Mouse (Mus musculus) heart, embryonic 16.5 days (tissue): ENCODE measurements around the gene Brd4. TPM values are rescaled to one million over a fixed set of nuclear protein-coding genes. Genes with fewer than 3 reads are reported as not detected.
"Not testable (repeated sequence)": the region's sequence is repeated elsewhere in the genome, so short reads cannot be mapped to it uniquely, and the experiment has no call there.

ENCODE experiments used
- ATAC-seq: fragments of 200-750 bp; cut with Nextera tagmentation; replicated peaks from 2 replicates; pipeline ENCODE4 v1.8.0; 2017; ENCODE audit warnings: moderate number of reproducible peaks; ENCODE audit not compliant: insufficient read depth, low FRiP score; ENCODE audit errors: extremely low read depth
- H3K27ac ChIP-seq: fragments of 300-500 bp; sonication (generic); 2 replicates; pipeline ENCODE4 v1.5.1; 2014; ENCODE audit warnings: mild to moderate bottlenecking, low read length, control low read depth, moderate library complexity
- H3K27me3 ChIP-seq: fragments of 300-500 bp; sonication (generic); 2 replicates; pipeline ENCODE4 v1.6.1; 2014; ENCODE audit warnings: low read length, mixed read lengths; ENCODE audit not compliant: control insufficient read depth, insufficient read depth
- H3K36me3 ChIP-seq: fragments of 300-500 bp; sonication (generic); 2 replicates; pipeline ENCODE4 v1.6.1; 2014; ENCODE audit not compliant: control insufficient read depth, insufficient read depth
- H3K4me1 ChIP-seq: fragments of 300-500 bp; sonication (generic); 2 replicates; pipeline ENCODE4 v1.6.1; 2014; ENCODE audit warnings: low read length, mixed read lengths; ENCODE audit not compliant: control insufficient read depth, insufficient read depth
- H3K4me2 ChIP-seq: fragments of 300-500 bp; sonication (generic); 2 replicates; pipeline ENCODE4 v1.6.1; 2014; ENCODE audit warnings: low read depth, mild to moderate bottlenecking, control low read depth, low read length
- H3K4me3 ChIP-seq: fragments of 300-500 bp; sonication (generic); 2 replicates; pipeline ENCODE4 v1.5.1; 2014; ENCODE audit warnings: mild to moderate bottlenecking, control low read depth, low read length
- H3K9ac ChIP-seq: fragments of 300-500 bp; sonication (generic); 2 replicates; pipeline ENCODE4 v1.6.1; 2014; ENCODE audit warnings: low read length, control low read depth
- H3K9me3 ChIP-seq: fragments of 300-500 bp; sonication (generic); replicated peaks from 2 replicates; pipeline ENCODE4 v1.6.1; 2016; ENCODE audit warnings: low read length; ENCODE audit not compliant: control insufficient read depth
- WGBS: fragments of 180-500 bp; shearing (Covaris S2); extraction: QIAGEN DNeasy Blood & Tissue Kit; methylation state at CpG from one replicate; pipeline ENCODE4 v1.1.7; 2014; 5-methylcytosine and 5-hydroxymethylcytosine counted together
- polyA plus RNA-seq: library from polyadenylated mRNA; unstranded; fragments of >200 nt; fragmentation: Nextera tagmentation; extraction: Ambion mirVana; gene quantifications from 2 replicates; pipeline ENCODE4 v1.2.1, GENCODE M21; 2015

Gene Brd4
- polyA plus RNA-seq, 1 experiment from 2014 or later: 54.1 TPM

- Histone ChIP-seq H3K9me3 (no peaks in the 10 kb centered on the region), H3K4me3 (no peak overlapping the region), H3K27me3 (no peaks in the 10 kb centered on the region), H3K4me1 (peaks cover 25% of the 10 kb centered on the region), H3K9ac (no peak overlapping the region), H3K4me2 (no peak overlapping the region), H3K36me3 (peaks cover 18% of the 10 kb centered on the region), H3K27ac (no peak overlapping the region)
- ATAC-seq: no peak
These were observed 51.3 kb downstream of the Brd4 start for GRCm38 (mm10) chr17:32233174-32233573.

GRCm38 (mm10) chr17:32229256-32229655 is 55.3 kb downstream of the Brd4 start:
- no peak for ATAC-seq
- peaks cover 3% of the 10 kb centered on the region for H3K4me1 ChIP-seq
- 90% methylated on average over 4 of the region's 4 CpGs for WGBS
- peaks cover 31% of the 10 kb centered on the region for H3K36me3 ChIP-seq
- H3K27me3 ChIP-seq: no peaks in the 10 kb centered on the region
- H3K4me3 ChIP-seq: no peak overlapping the region
- H3K9me3 ChIP-seq: no peaks in the 10 kb centered on the region
- H3K27ac ChIP-seq: no peak overlapping the region
- H3K4me2 ChIP-seq: no peak overlapping the region
- H3K9ac ChIP-seq: no peak overlapping the region

DNA sequence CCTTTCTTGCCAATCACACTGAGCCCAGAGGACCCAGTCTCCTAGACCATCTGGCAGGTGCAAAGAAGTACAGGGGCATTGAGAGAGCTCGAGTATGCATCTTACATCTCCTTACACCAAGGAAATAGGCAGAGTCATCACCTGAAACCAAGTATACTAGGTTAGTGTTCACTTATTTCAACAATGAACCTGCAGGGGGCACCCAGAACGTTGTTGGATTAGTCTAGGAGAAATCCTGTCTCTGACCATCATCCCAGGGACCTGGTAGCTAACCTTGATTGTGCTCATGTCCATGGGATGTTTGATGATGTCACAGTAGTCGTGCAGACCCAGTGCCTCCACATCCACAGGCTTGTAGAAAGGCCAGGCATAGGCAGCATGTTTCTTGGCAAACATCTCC is 63.6 kb downstream of the Brd4 start:
- Histone ChIP-seq H3K27ac (no peak overlapping the region), H3K4me2 (no peak overlapping the region), H3K9me3 (no peaks in the 10 kb centered on the region), H3K9ac (no peak overlapping the region), H3K4me1 (no peaks in the 10 kb centered on the region), H3K27me3 (no peaks in the 10 kb centered on the region), H3K4me3 (no peak overlapping the region), H3K36me3 (peaks cover 56% of the 10 kb centered on the region)
- no peak for ATAC-seq
- WGBS: 61% methylated on average over 3 of the region's 3 CpGs

DNA sequence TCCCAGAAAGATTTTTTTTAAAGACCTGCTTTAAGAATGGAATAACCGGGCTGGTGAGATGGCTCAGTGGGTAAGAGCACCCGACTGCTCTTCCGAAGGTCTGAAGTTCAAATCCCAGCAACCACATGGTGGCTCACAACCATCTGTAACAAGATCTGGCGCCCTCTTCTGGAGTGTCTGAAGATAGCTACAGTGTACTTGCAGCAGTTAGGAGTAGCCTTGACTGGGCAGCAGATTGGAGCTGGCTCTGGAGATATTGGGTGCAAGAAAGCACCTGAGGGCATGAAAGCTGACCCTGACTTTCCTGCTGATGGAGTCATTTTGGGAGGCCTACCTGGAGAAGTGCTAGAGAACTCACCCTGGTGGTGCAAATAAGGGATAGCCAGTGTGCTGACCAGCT is 68.9 kb downstream of the Brd4 start:
- not testable (repeated sequence) for H3K4me2 ChIP-seq, H3K4me1 ChIP-seq, ATAC-seq, H3K4me3 ChIP-seq, H3K27me3 ChIP-seq, H3K9me3 ChIP-seq, H3K27ac ChIP-seq, H3K9ac ChIP-seq
- 74% methylated on average over 4 of the region's 4 CpGs for WGBS
- peaks cover 64% of the 10 kb centered on the region for H3K36me3 ChIP-seq

GRCm38 (mm10) chr17:32211554-32211953 is 73.0 kb downstream of the Brd4 start:
- peaks cover 28% of the 10 kb centered on the region for H3K4me1 ChIP-seq
- not testable (repeated sequence) for H3K9me3 ChIP-seq, H3K9ac ChIP-seq, ATAC-seq, H3K27me3 ChIP-seq, H3K4me3 ChIP-seq, H3K4me2 ChIP-seq, H3K27ac ChIP-seq
- H3K36me3 ChIP-seq: peaks cover 59% of the 10 kb centered on the region
- 92% methylated on average over 6 of the region's 6 CpGs for WGBS

DNA sequence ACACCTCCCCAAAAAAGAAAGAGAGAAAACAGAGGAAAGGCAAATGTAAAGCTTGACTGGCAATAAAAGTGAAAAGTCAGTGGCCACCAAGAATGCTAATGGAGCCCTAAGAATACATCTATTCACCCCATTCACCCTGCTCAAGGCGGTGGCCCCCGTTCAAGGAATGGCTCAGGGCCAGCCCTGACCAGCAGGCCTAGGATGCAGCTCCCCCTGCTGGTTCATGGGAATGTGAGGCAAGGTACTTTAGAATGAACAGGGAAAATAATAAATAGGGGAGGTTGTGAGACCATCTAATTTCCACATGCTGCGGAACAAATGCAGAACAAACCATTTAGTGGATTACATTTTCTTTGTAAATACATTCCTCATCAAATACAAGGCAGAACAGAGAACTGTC is 74.8 kb downstream of the Brd4 start:
- Histone ChIP-seq H3K4me3 (no peak overlapping the region), H3K9ac (no peak overlapping the region), H3K4me2 (no peak overlapping the region), H3K27ac (peak overlapping the region; percentile 91), H3K4me1 (peaks cover 28% of the 10 kb centered on the region), H3K9me3 (no peaks in the 10 kb centered on the region), H3K27me3 (no peaks in the 10 kb centered on the region), H3K36me3 (peaks cover 50% of the 10 kb centered on the region)
- 46% methylated on average over 3 of the region's 3 CpGs for WGBS
- ATAC-seq: no peak

DNA sequence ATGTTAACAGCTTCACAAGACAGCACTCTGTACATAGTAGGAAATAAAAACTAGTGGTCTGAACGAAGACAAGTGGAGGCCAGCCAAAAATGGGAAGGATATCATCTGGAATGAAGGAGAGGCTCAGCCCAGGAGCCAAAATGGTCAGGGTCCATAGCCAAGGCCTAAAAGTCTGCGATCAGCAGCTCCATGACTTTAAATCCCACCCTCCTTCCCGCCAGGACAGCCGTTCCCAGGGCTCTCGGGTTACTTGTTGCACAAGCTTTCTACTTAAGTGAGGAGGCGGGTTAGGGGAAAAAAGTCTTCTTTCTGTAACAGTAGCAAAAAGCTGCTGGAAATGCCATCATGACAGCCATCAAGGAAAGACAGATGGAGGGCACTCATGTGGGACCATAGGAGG is 75.4 kb downstream of the Brd4 start:
- Histone ChIP-seq H3K4me2 (no peak overlapping the region), H3K9me3 (no peaks in the 10 kb centered on the region), H3K4me1 (peaks cover 28% of the 10 kb centered on the region), H3K27me3 (no peaks in the 10 kb centered on the region), H3K4me3 (no peak overlapping the region), H3K27ac (peak overlapping the region; percentile 91), H3K36me3 (peaks cover 51% of the 10 kb centered on the region), H3K9ac (no peak overlapping the region)
- ATAC-seq: no peak
- 51% methylated on average over 6 of the region's 6 CpGs for WGBS

DNA sequence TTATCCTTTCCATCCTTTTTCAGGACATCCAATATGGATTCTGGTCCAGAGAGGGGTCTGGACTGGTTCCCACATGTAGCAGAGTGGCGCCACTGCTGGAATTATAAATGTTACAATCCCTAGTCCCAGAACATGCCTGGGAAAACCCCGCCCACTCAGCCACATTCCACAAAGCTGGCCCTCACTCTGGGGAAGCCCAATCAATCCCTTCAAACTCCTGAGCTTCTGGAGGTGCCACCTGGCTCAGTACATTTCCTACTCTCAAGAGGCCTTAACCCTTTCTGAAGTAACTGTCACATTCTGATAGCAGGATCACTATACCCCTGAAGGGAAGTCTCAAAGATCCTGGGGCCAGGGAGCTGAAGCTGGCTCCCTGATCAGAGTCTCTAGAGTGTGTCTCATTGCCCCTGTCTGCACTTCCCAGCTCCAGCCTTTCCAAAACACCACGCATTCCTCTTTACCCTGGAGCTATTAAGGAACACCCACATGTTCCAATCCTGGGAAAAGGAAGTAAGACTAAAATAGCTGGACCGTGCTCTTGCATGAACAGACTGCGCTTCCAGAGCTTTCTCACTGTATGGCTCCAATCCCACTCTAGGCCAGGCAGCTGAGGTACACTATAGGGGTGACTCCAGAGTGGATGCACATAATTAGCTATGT is 76.8 kb downstream of the Brd4 start:
- H3K9ac ChIP-seq: no peak overlapping the region; the same call in 1 of the 2 replicates

GRCm38 (mm10) chr17:32205345-32205744 is 79.2 kb downstream of the Brd4 start:
- no peaks in the 10 kb centered on the region for H3K27me3 ChIP-seq
- H3K27ac ChIP-seq: no peak overlapping the region
- H3K9me3 ChIP-seq: no peaks in the 10 kb centered on the region
- H3K4me3 ChIP-seq: no peak overlapping the region
- H3K4me1 ChIP-seq: peaks cover 28% of the 10 kb centered on the region
- no peak overlapping the region for H3K9ac ChIP-seq
- H3K4me2 ChIP-seq: no peak overlapping the region
- peaks cover 35% of the 10 kb centered on the region for H3K36me3 ChIP-seq
- WGBS: 66% methylated on average over 3 of the region's 3 CpGs
- no peak for ATAC-seq

More for the DNA sequence above, 76.8 kb downstream of the Brd4 start:
- WGBS: 28% methylated on average over 5 of the region's 5 CpGs
- peaks cover 43% of the 10 kb centered on the region for H3K36me3 ChIP-seq
- H3K4me2 ChIP-seq: peak overlapping the region; percentile 18
- ATAC-seq: peak; percentile 76
- peaks cover 28% of the 10 kb centered on the region for H3K4me1 ChIP-seq
- no peaks in the 10 kb centered on the region for H3K27me3 ChIP-seq
- no peaks in the 10 kb centered on the region for H3K9me3 ChIP-seq
- H3K27ac ChIP-seq: peak overlapping the region; percentile 91
- H3K4me3 ChIP-seq: no peak overlapping the region
